In the genomic region with DNA sequence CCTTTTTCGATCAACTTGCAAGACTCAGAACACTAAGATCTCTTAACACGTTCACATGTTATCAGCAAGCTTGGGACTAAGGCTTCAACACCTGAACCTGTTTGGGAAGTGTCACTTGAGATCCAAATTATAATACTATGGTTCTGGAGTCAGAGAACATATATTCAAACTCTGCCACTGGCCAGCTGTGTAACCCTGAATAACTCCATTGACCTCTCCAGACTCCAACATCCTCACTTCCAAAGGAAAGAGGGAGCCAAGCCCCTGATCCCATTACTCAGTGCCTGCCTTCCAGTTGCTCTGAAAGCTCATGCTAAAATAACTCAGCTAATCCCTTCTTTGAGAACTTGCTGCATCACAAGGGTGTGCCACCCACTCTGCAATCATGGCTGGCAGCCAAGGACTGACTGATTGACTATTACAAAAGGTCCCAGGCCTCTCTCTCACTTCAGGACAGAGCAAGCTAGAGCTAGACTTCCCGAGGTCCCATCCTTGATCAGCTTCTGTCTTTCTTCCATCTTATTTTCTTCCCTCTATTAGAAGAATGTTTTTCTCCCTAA, we compare ENCODE assay signal across 13 mouse cellular contexts. TPM values are rescaled to one million over a fixed set of nuclear protein-coding genes. Genes with fewer than 3 reads are reported as not detected.
DNase-seq lines count a peak whose midpoint lies in the region; ATAC-seq and TF ChIP-seq lines count a peak whose summit lies in the region.
"Had no signal": no experiment of that assay in that cellular context is flagged by ENCODE, and none has a peak within 500 bp of the region (broad histone marks: within the 10 kb centered on the region; RNA-seq: fewer than 3 reads in every experiment).

No protein-coding gene starts in this region.

- no peak for DNase-seq in kidney, adult 2 months
- DNase-seq in R1 (ENCODE audit: low read depth, low spot score) (peak; percentile 10), MN1 (ENCODE audit: low spot score) (no peak)
- peak; percentile 33 for DNase-seq in embryo, embryonic 10.5 days (ENCODE audit: low spot score)
- peak; percentile 7 for DNase-seq in lung, postnatal 0 days (ENCODE audit: low spot score)
- no peak for DNase-seq in cerebellum, adult 18-20 months
- DNase-seq: cerebellum, postnatal 36 days had no signal

- no peak for TF ChIP-seq EP300 in lung, postnatal 0 days (IDR thresholded peaks at IDR 0.05)

- H3K9ac ChIP-seq in kidney, embryonic 16.5 days (replicated peaks; ENCODE audit: low read length), result no peak overlapping the region
- no peak overlapping the region for H3K9ac ChIP-seq in lung, postnatal 0 days (replicated peaks; ENCODE audit: low read depth)
- H3K9ac ChIP-seq: hindbrain, embryonic 15.5 days had no signal

- no peaks in the 10 kb centered on the region for H3K36me3 ChIP-seq in kidney, embryonic 16.5 days (ENCODE audit: insufficient read depth, low read length)
- H3K36me3 ChIP-seq in kidney, adult 2 months (ENCODE audit: control insufficient read depth, insufficient read depth, low read length), result no peaks in the 10 kb centered on the region
- H3K36me3 ChIP-seq in lung, postnatal 0 days (ENCODE audit: insufficient read depth, low read length), result no peaks in the 10 kb centered on the region
- H3K36me3 ChIP-seq: hindbrain, embryonic 15.5 days had no signal

- H3K27me3 ChIP-seq in kidney, embryonic 16.5 days (ENCODE audit: insufficient read depth, low read length), result no peaks in the 10 kb centered on the region
- H3K27me3 ChIP-seq in kidney, adult 2 months (replicated peaks; ENCODE audit: control insufficient read depth, insufficient read depth, low read length), result no peaks in the 10 kb centered on the region
- no peaks in the 10 kb centered on the region for H3K27me3 ChIP-seq in lung, postnatal 0 days (replicated peaks; ENCODE audit: insufficient read depth, low read length)
- H3K27me3 ChIP-seq: hindbrain, embryonic 15.5 days had no signal

- 0 out of 2 replicates have a peak overlapping the region, but pooled peaks have one; percentile 24 for H3K27ac ChIP-seq in kidney, embryonic 16.5 days (ENCODE audit: low read length)
- H3K27ac ChIP-seq in kidney, adult 2 months (ENCODE audit: insufficient read depth, low read depth, low read length), result no peak overlapping the region
- H3K27ac ChIP-seq in lung, postnatal 0 days (ENCODE audit: low read length), result no peak overlapping the region
- H3K27ac ChIP-seq: hindbrain, embryonic 15.5 days had no signal

- H3K9me3 ChIP-seq in kidney, embryonic 16.5 days (ENCODE audit: low read length), result no peaks in the 10 kb centered on the region
- H3K9me3 ChIP-seq in lung, postnatal 0 days (ENCODE audit: low read length), result no peaks in the 10 kb centered on the region
- H3K9me3 ChIP-seq: hindbrain, embryonic 15.5 days had no signal

- H3K4me1 ChIP-seq in kidney, embryonic 16.5 days (ENCODE audit: insufficient read depth, low read length), result 0 out of 2 replicates have a peak, but pooled peaks cover 4% of the 10 kb centered on the region
- no peaks in the 10 kb centered on the region for H3K4me1 ChIP-seq in kidney, adult 2 months (ENCODE audit: control insufficient read depth, insufficient read depth, low read length)
- H3K4me1 ChIP-seq in lung, postnatal 0 days (ENCODE audit: insufficient read depth, low read depth, low read length), result no peaks in the 10 kb centered on the region
- H3K4me1 ChIP-seq: hindbrain, embryonic 15.5 days had no signal

- WGBS in kidney, embryonic 16.5 days, result 58% methylated on average over 3 of the region's 3 CpGs
- WGBS in kidney, adult 2 months, result 65% methylated on average over 3 of the region's 3 CpGs
- WGBS in lung, postnatal 0 days, result 61% methylated on average over 3 of the region's 3 CpGs

- H3K4me3 ChIP-seq in kidney, embryonic 16.5 days (ENCODE audit: low read length), result no peak overlapping the region
- no peak overlapping the region for H3K4me3 ChIP-seq in kidney, adult 2 months (ENCODE audit: insufficient read depth, low read depth, low read length)
- H3K4me3 ChIP-seq in lung, postnatal 0 days (ENCODE audit: low read depth, low read length), result no peak overlapping the region
- H3K4me3 ChIP-seq: hindbrain, embryonic 15.5 days had no signal

- peak; percentile 35; the same call in 1 of the 2 replicates for ATAC-seq in kidney, embryonic 16.5 days (ENCODE audit: low FRiP score, low TSS enrichment)
- ATAC-seq in lung, postnatal 0 days, result no peak; the same call in 1 of the 2 replicates
- ATAC-seq in erythroblast, adult 5-6 weeks (replicated peaks; ENCODE audit: low FRiP score, poor library complexity, severe bottlenecking), result no peak

- TF ChIP-seq POLR2A in kidney, adult 2 months (IDR thresholded peaks at IDR 0.05; ENCODE audit: low read depth, low read length), result no peak

- no peak overlapping the region for H3K4me2 ChIP-seq in kidney, embryonic 16.5 days (replicated peaks; ENCODE audit: low read depth, low read length)
- H3K4me2 ChIP-seq in lung, postnatal 0 days (replicated peaks; ENCODE audit: low read depth, low read length), result no peak overlapping the region
- H3K4me2 ChIP-seq: hindbrain, embryonic 15.5 days had no signal

- TF ChIP-seq CTCF in kidney, adult 2 months (conservative IDR thresholded peaks at IDR 0.05; ENCODE audit: insufficient read depth, insufficient read length, low read depth, low read length), result no peak
- TF ChIP-seq CTCF in lung, postnatal 0 days (IDR thresholded peaks at IDR 0.05), result no peak

RNA-seq across cellular contexts. Expression of gene 9330182O14Rik, which starts 58.8 kb away (rescaled TPM):
- polyA plus RNA-seq in kidney, embryonic 16.5 days (2015; fragmentation: Nextera tagmentation; extraction: Ambion mirVana), result not detected in 2 replicates
- polyA plus RNA-seq in kidney, adult 2 months (2012; rRNA removed), result not detected in 2 replicates
- not detected in 2 replicates for polyA plus RNA-seq in lung, postnatal 0 days (2015; fragmentation: Nextera tagmentation; extraction: Ambion mirVana)
- total RNA-seq in erythroblast, adult 5-6 weeks (2015; ENCODE audit: low replicate concordance), result not detected in 2 replicates
- total RNA-seq in erythroblast, adult 5-6 weeks (2017; ENCODE audit: low replicate concordance), result not detected in 2 replicates
- total RNA-seq: MEL had no signal
- polyA plus RNA-seq: hindbrain, embryonic 15.5 days; limb, embryonic 11.5 days; neural tube, embryonic 11.5 days had no signal

Comparison
In these comparisons a context has a peak if more than half of its experiments do, and no peak if none do; other contexts are left out.
1. DNase-seq: peak in R1 (single experiment), embryo, embryonic 10.5 days (single experiment) and lung, postnatal 0 days (single experiment); none in kidney, adult 2 months (single experiment), cerebellum, adult 18-20 months (0 of 2) and MN1 (single experiment).